Mouse (Mus musculus) midbrain, embryonic 15.5 days (tissue): ENCODE results near the gene Prkch. TPM values are rescaled to one million over a fixed set of nuclear protein-coding genes. Genes with fewer than 3 reads are reported as not detected.

Experiments
- ATAC-seq: fragments of 200-750 bp; cut with Nextera tagmentation; replicated peaks from 2 replicates; pipeline ENCODE4 v1.8.0; 2017; ENCODE audit warnings: moderate TSS enrichment
- H3K27ac ChIP-seq: fragments of 300-500 bp; sonication (generic); 2 replicates; pipeline ENCODE4 v1.5.1; 2015; ENCODE audit warnings: mild to moderate bottlenecking, inconsistent platforms
- H3K27me3 ChIP-seq: fragments of 300-500 bp; sonication (generic); replicated peaks from 2 replicates; pipeline ENCODE4 v1.6.1; 2015; ENCODE audit warnings: inconsistent platforms
- H3K36me3 ChIP-seq: fragments of 300-500 bp; sonication (generic); replicated peaks from 2 replicates; pipeline ENCODE4 v1.6.1; 2015; ENCODE audit warnings: inconsistent platforms
- H3K4me1 ChIP-seq: fragments of 300-500 bp; sonication (generic); 2 replicates; pipeline ENCODE4 v1.6.1; 2015; ENCODE audit warnings: inconsistent platforms
- H3K4me2 ChIP-seq: fragments of 300-500 bp; sonication (generic); 2 replicates; pipeline ENCODE4 v1.6.1; 2015; ENCODE audit warnings: inconsistent platforms, mild to moderate bottlenecking, moderate library complexity
- H3K4me3 ChIP-seq: fragments of 300-500 bp; sonication (generic); 2 replicates; pipeline ENCODE4 v1.5.1; 2015; ENCODE audit warnings: mild to moderate bottlenecking, inconsistent platforms
- H3K9ac ChIP-seq: fragments of 300-500 bp; sonication (generic); 2 replicates; pipeline ENCODE4 v1.6.1; 2015; ENCODE audit warnings: mild to moderate bottlenecking, inconsistent platforms
- H3K9me3 ChIP-seq: fragments of 300-500 bp; sonication (generic); 2 replicates; pipeline ENCODE4 v1.6.1; 2016; ENCODE audit warnings: inconsistent platforms
- WGBS: fragments of 180-500 bp; shearing (Covaris S2); methylation state at CpG from one replicate; pipeline ENCODE4 v1.1.7; 2015; ENCODE audit warnings: mixed read lengths; 5-methylcytosine and 5-hydroxymethylcytosine counted together
- polyA plus RNA-seq: library from polyadenylated mRNA; unstranded; fragments of >200 nt; fragmentation: Nextera tagmentation; extraction: Ambion mirVana; gene quantifications from 2 replicates; pipeline ENCODE4 v1.2.1, GENCODE M21; 2015

Prkch gene
- polyA plus RNA-seq, 1 experiment from 2014 or later: 10.1 TPM

GRCm38 (mm10) chr12:73815463-73815862, 230.9 kb downstream of the Prkch start:
- no peak overlapping the region for H3K9ac ChIP-seq
- H3K4me1 ChIP-seq: peaks cover 7% of the 10 kb centered on the region
- no peak for ATAC-seq
- H3K9me3 ChIP-seq: no peaks in the 10 kb centered on the region
- 66% methylated on average over 4 of the region's 4 CpGs for WGBS
- H3K36me3 ChIP-seq: no peaks in the 10 kb centered on the region
- no peak overlapping the region for H3K4me3 ChIP-seq
- H3K27ac ChIP-seq: no peak overlapping the region
- no peaks in the 10 kb centered on the region for H3K27me3 ChIP-seq
- no peak overlapping the region for H3K4me2 ChIP-seq

GRCm38 (mm10) chr12:73815892-73816291, 231.3 kb downstream of the Prkch start:
- no peaks in the 10 kb centered on the region for H3K36me3 ChIP-seq
- H3K4me2 ChIP-seq: no peak overlapping the region
- ATAC-seq: no peak
- no peak overlapping the region for H3K9ac ChIP-seq
- H3K4me3 ChIP-seq: no peak overlapping the region
- 73% methylated on average over 2 of the region's 2 CpGs for WGBS
- no peaks in the 10 kb centered on the region for H3K9me3 ChIP-seq
- H3K27ac ChIP-seq: no peak overlapping the region
- H3K27me3 ChIP-seq: no peaks in the 10 kb centered on the region
- H3K4me1 ChIP-seq: peaks cover 3% of the 10 kb centered on the region

- Histone ChIP-seq H3K4me2 (no peak overlapping the region), H3K27ac (no peak overlapping the region), H3K36me3 (no peaks in the 10 kb centered on the region), H3K4me3 (no peak overlapping the region), H3K27me3 (no peaks in the 10 kb centered on the region), H3K9me3 (no peaks in the 10 kb centered on the region), H3K9ac (no peak overlapping the region), H3K4me1 (no peaks in the 10 kb centered on the region; the same call in 1 of the 2 replicates)
- 82% methylated on average over 1 of the region's 1 CpGs for WGBS
- no peak for ATAC-seq
Observed at GRCm38 (mm10) chr12:73816866-73817265, 232.3 kb downstream of the Prkch start.

GRCm38 (mm10) chr12:73818801-73819200, 234.2 kb downstream of the Prkch start:
- WGBS: 58% methylated on average over 1 of the region's 1 CpGs
- H3K4me1 ChIP-seq: no peaks in the 10 kb centered on the region
- no peaks in the 10 kb centered on the region for H3K27me3 ChIP-seq
- H3K4me3 ChIP-seq: no peak overlapping the region
- ATAC-seq: no peak
- no peak overlapping the region for H3K27ac ChIP-seq
- no peak overlapping the region for H3K4me2 ChIP-seq
- no peaks in the 10 kb centered on the region for H3K36me3 ChIP-seq
- H3K9ac ChIP-seq: no peak overlapping the region
- H3K9me3 ChIP-seq: no peaks in the 10 kb centered on the region

GRCm38 (mm10) chr12:73821176-73821575, 236.6 kb downstream of the Prkch start:
- no peak for ATAC-seq
- Histone ChIP-seq H3K4me2 (no peak overlapping the region), H3K4me3 (no peak overlapping the region), H3K27ac (no peak overlapping the region), H3K9me3 (no peaks in the 10 kb centered on the region), H3K36me3 (no peaks in the 10 kb centered on the region), H3K4me1 (no peaks in the 10 kb centered on the region), H3K27me3 (no peaks in the 10 kb centered on the region), H3K9ac (no peak overlapping the region)
- 87% methylated on average over 4 of the region's 4 CpGs for WGBS

GRCm38 (mm10) chr12:73822331-73822730, 237.7 kb downstream of the Prkch start:
- 91% methylated on average over 12 of the region's 12 CpGs for WGBS
- H3K27me3 ChIP-seq: no peaks in the 10 kb centered on the region
- no peak overlapping the region for H3K4me2 ChIP-seq
- H3K27ac ChIP-seq: no peak overlapping the region
- no peaks in the 10 kb centered on the region for H3K36me3 ChIP-seq
- ATAC-seq: no peak
- no peaks in the 10 kb centered on the region for H3K4me1 ChIP-seq
- no peak overlapping the region for H3K9ac ChIP-seq
- H3K4me3 ChIP-seq: no peak overlapping the region
- H3K9me3 ChIP-seq: no peaks in the 10 kb centered on the region

GRCm38 (mm10) chr12:73824828-73825227, 240.2 kb downstream of the Prkch start:
- whole genome bisulfite sequencing: 91% methylated on average over 1 of the region's 1 CpGs
- ATAC-seq: no peak

More at GRCm38 (mm10) chr12:73824828-73825227, 240.2 kb downstream of the Prkch start:
- Histone ChIP-seq H3K9ac (no peak overlapping the region), H3K4me3 (no peak overlapping the region), H3K4me1 (no peaks in the 10 kb centered on the region), H3K36me3 (no peaks in the 10 kb centered on the region), H3K27ac (no peak overlapping the region), H3K4me2 (no peak overlapping the region), H3K9me3 (no peaks in the 10 kb centered on the region), H3K27me3 (no peaks in the 10 kb centered on the region)

Other genes starting within 250 kb of the Prkch start
- 0.31 and 0.49 TPM in 2 replicates for gene Tmem30b, start 38.4 kb upstream of the Prkch start, polyA plus RNA-seq